18 mouse cellular contexts compared by ENCODE assay signal in the genomic region with DNA sequence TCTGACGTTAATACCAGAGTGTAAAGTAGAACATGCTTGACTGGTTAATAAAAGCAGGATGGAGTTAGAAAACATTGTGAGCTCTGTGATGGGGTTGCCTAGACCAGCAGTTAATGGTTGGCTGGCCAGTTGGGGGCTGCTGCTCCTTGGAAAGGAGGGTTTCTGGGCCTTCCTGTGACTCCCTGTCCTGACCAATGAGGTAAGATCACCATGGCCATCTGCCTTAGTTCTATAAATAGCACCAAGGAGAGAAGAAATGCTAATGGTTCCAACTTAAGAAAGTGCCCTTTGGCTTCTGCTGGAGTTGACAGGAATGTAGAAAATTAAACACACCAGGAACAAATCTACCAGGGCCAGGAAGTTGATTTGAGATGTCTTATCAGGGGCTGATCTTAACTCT. TPM values are rescaled to one million over a fixed set of nuclear protein-coding genes. Genes with fewer than 3 reads are reported as not detected.
DNase-seq lines count a peak whose midpoint lies in the region; ATAC-seq and TF ChIP-seq lines count a peak whose summit lies in the region.
"Had no signal": no experiment of that assay in that cellular context is flagged by ENCODE, and none has a peak within 500 bp of the region (broad histone marks: within the 10 kb centered on the region; RNA-seq: fewer than 3 reads in every experiment).

No protein-coding gene starts in this region.

- no peak for TF ChIP-seq POLR2A in kidney, adult 2 months (IDR thresholded peaks at IDR 0.05; ENCODE audit: low read depth, low read length)

- DNase-seq in heart, embryonic 10.5 days (ENCODE audit: low spot score), result no peak
- no peak for DNase-seq in heart, postnatal 14 days
- peak; percentile 67 for DNase-seq in kidney, adult 2 months
- no peak for DNase-seq in kidney, postnatal 14 days
- DNase-seq in adipocyte (ENCODE audit: low spot score), result peak; percentile 26
- no peak for DNase-seq in testis, postnatal 10 days (ENCODE audit: low spot score)
- DNase-seq in left cerebral cortex, postnatal 36 days (ENCODE audit: low spot score in 2 of 2), result no peak
- DNase-seq: layer of hippocampus, adult 9-11 months; thymus, postnatal 14 days had no signal

- H3K4me3 ChIP-seq in heart, embryonic 10.5 days, result no peak overlapping the region
- H3K4me3 ChIP-seq in kidney, adult 2 months (ENCODE audit: insufficient read depth, low read depth, low read length), result no peak overlapping the region
- H3K4me3 ChIP-seq: forebrain, embryonic 12.5 days; gastrocnemius, adult 2 months; heart, embryonic 12.5 days; hindbrain, embryonic 10.5 days; midbrain, embryonic 10.5 days; myocyte; neural tube, embryonic 13.5 days had no signal

- H3K9me3 ChIP-seq in heart, embryonic 10.5 days, result no peaks in the 10 kb centered on the region
- H3K9me3 ChIP-seq: forebrain, embryonic 12.5 days; heart, embryonic 12.5 days; hindbrain, embryonic 10.5 days; midbrain, embryonic 10.5 days; neural tube, embryonic 13.5 days had no signal

- no peaks in the 10 kb centered on the region for H3K27me3 ChIP-seq in heart, embryonic 10.5 days (ENCODE audit: insufficient read depth, poor library complexity, severe bottlenecking)
- H3K27me3 ChIP-seq in kidney, adult 2 months (replicated peaks; ENCODE audit: control insufficient read depth, insufficient read depth, low read length), result no peaks in the 10 kb centered on the region
- H3K27me3 ChIP-seq: forebrain, embryonic 12.5 days; heart, embryonic 12.5 days; neural tube, embryonic 13.5 days had no signal

- intact Hi-C loops in heart, postnatal 14 days (cut with DNase I), result no loop called here
- intact Hi-C loops in left cerebral cortex, postnatal 36 days (cut with DNase I), result no loop called here

- TF ChIP-seq CTCF in kidney, adult 2 months (conservative IDR thresholded peaks at IDR 0.05; ENCODE audit: insufficient read depth, insufficient read length, low read depth, low read length), result no peak

- ATAC-seq in activated CD4-positive, CD25-positive, alpha-beta regulatory T cell, adult 4 months, result peak; percentile 3
- ATAC-seq: midbrain, embryonic 16.5 days had no signal

- 68% methylated on average over 1 of the region's 1 CpGs for WGBS in heart, embryonic 10.5 days
- 23% methylated on average over 1 of the region's 1 CpGs for WGBS in kidney, adult 2 months

- peak overlapping the region; percentile 39; the same call in 1 of the 2 replicates for H3K27ac ChIP-seq in heart, embryonic 10.5 days
- peak overlapping the region; percentile 50 for H3K27ac ChIP-seq in kidney, adult 2 months (ENCODE audit: insufficient read depth, low read depth, low read length)
- H3K27ac ChIP-seq: forebrain, embryonic 12.5 days; gastrocnemius, adult 2 months; hindbrain, embryonic 10.5 days; midbrain, embryonic 10.5 days; neural tube, embryonic 13.5 days had no signal

- peaks cover 3% of the 10 kb centered on the region; the same call in 1 of the 2 replicates for H3K36me3 ChIP-seq in heart, embryonic 10.5 days
- H3K36me3 ChIP-seq in kidney, adult 2 months (ENCODE audit: control insufficient read depth, insufficient read depth, low read length), result no peaks in the 10 kb centered on the region
- H3K36me3 ChIP-seq: forebrain, embryonic 12.5 days; heart, embryonic 12.5 days; hindbrain, embryonic 10.5 days; midbrain, embryonic 10.5 days; neural tube, embryonic 13.5 days had no signal

- H3K4me1 ChIP-seq in heart, embryonic 10.5 days, result peaks cover 59% of the 10 kb centered on the region
- peaks cover 15% of the 10 kb centered on the region for H3K4me1 ChIP-seq in kidney, adult 2 months (ENCODE audit: control insufficient read depth, insufficient read depth, low read length)

RNA-seq across cellular contexts. Expression of gene Abtb2, which starts 42.8 kb away (rescaled TPM):
- 19.0 and 33.2 TPM in 2 replicates for polyA plus RNA-seq in heart, embryonic 10.5 days (2016; fragmentation: Nextera tagmentation; extraction: Ambion mirVana)
- total RNA-seq in heart, postnatal 14 days (2021), result 10 to 100 TPM; 18.1 to 21.6 TPM
- 11.6 and 12.0 TPM in 2 replicates for polyA plus RNA-seq in kidney, adult 2 months (2012; rRNA removed)
- 10 to 100 TPM in 1 of 2 experiments, 1 to 10 TPM in 1; 9.0 to 10.9 TPM for polyA plus RNA-seq in activated CD4-positive, CD25-positive, alpha-beta regulatory T cell, adult 4 months (2017; shearing (Covaris generic))
- 10 to 100 TPM in 1 of 2 experiments, 1 to 10 TPM in 1; 9.0 to 11.0 TPM for total RNA-seq in left cerebral cortex, postnatal 36 days (2021)

Comparison
In these comparisons a context has a peak if more than half of its experiments do, and no peak if none do; other contexts are left out.
1. DNase-seq: peak in kidney, adult 2 months (single experiment) and adipocyte (single experiment); none in heart, embryonic 10.5 days (single experiment), heart, postnatal 14 days (0 of 2), kidney, postnatal 14 days (single experiment), testis, postnatal 10 days (single experiment) and left cerebral cortex, postnatal 36 days (0 of 2).